Mouse (Mus musculus): Measurements from ENCODE around the gene Id2.

The Id2 gene

DNA sequence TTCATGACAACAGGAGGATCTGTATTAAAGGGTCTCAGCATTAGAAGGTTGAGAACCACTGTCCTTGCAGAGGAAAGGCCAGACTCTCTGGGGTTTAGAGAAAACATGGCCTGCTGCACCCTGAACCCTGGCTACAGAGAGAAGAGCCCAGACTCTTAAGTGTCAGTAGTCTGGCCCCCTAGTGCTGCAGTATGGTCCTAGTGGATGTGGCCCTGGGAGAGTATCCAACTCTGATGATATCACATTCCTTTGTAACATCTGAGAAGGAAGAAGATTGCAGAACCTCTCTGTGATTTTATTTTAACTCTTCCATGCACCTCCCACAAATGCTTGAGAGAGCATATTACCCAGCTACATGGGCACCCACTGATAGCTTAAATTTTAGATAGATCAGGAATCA, 7.6 kb upstream of the Id2 start:
- no peak for DNase-seq

DNA sequence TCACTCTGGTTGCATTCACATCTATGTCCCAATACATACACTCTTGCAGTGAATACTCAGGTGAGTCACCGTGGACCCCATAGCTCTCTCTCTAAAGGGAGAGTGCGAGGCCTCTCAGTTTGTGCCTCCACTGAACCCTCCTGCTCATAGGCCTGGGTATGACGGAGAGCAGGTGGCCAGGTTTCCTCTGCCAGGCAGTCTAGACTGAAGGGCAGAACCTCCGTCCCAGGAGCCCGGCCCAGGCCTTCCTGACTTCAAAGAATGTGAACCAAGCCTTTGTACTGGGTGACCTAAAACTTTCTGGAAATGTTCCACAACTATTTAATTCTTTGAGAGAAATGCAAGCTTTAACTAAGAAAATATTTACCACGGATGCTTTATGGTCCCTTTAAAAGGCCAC, 7.0 kb upstream of the Id2 start:
- no peak for DNase-seq

DNA sequence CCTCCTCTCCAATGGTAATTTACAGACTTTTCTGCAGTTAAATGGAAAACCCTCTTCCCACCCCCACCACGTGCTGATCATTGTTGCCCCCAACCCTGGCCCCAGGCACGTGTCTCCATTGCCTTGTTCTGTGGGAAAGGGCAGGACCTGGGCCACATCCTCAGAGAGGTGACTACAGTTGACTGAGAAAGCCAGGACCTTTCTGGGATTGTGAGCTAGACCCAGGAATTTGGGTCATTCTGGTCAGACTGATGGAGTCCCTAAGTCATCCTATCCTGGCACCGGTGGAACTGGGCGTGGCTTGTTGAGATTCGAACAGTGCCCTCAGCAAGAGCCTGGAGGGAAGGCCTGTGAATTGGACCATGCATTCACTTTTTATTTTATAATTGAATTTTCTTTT, 4.4 kb upstream of the Id2 start:
- DNase-seq, result peak in 1 of 2 experiments; percentile 18

DNA sequence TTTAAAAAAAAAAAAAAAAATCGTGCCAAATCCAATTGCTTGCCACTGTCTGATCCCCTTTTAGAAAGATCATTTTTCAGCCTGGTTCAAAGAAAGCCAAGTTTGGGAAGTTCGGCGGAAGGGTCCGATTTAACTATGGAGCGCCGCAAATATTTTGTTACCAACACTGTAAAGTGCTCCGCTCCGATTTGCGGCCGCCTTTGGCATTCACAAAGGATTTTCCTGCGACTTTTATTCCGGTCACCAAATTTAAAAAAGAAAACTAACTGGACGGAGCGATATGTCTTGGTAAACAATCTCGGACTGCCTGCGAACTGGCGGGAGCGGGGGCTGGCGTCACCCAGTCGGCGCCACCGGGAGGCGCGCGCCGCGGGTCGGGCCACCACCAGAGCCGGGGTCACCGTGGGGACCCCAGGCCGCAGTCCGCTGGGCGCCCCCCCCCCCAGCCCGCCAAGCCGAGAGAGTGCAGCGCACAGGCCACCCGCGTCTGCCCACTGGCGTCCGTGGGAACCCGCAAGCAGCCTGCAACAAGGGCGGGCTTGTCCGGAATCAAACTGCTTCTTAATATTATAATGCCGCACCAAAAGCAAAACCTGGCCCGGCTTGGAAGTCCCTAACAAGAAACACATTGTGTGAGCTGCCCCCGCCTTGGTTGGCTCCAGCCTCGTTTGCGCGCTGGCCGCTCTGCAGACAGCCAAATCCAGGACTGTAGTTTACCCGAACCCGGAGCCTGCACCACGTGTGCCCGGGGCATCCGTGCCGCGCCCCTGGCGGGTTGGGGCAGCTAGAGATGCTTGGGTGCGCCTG, 3.7 kb upstream of the Id2 start:
- DNase-seq, result peak; percentile 46 to 50

DNA sequence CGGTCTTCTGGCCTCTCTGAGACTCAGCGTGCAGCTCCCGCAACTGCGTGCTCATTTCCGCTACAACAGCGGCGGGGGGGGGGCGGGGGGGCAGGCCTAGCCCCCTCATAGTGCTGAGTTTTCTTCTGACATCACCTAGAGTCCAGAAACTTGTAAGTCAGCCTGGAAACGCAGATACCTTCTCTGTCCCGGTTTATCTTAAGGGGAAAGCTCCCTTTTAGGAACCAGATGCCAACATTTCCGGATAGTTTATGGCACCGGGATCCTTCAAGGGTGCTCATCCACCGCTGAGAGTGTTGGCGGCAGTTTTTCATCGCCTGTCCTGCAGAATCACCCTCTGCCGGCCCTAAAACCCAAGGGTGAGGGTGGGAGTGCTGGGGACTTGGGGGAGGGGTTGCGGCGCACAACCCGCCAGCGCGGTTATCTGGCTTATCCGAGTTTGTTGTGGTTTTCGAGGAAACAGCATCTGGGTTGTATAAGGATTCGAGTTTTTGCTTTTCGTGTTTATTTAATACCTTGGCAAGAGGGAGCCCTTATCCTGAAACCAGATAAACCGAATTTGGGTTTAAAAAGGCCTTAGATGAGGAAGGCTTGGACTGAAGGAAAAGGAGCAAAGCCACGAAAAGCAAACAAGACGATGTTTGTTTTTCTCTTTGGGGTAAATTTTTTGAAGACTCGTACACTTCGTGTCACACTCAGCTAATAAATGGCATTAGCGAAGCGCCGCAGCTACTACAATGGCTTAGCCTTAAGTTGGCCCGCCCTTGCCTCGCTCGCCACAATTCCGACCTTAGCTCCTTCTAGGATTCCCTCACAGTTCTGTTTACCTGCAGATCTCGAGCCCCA, 2.8 kb upstream of the Id2 start:
- peak; percentile 29 to 35 for DNase-seq

DNA sequence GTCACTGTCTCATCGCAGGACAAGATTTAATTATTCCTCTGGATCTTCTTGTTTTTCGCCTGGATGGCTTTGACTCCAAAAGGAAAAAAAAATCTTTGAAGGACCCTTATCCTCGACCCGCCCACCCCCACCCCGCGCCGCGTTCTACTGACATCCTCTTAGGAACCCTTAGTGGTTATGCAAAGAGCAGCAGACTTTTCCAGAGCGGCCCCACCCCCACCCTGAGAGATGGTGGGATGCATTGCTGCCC, 2.3 kb upstream of the Id2 start:
- peak; percentile 54 to 57 for DNase-seq

DNA sequence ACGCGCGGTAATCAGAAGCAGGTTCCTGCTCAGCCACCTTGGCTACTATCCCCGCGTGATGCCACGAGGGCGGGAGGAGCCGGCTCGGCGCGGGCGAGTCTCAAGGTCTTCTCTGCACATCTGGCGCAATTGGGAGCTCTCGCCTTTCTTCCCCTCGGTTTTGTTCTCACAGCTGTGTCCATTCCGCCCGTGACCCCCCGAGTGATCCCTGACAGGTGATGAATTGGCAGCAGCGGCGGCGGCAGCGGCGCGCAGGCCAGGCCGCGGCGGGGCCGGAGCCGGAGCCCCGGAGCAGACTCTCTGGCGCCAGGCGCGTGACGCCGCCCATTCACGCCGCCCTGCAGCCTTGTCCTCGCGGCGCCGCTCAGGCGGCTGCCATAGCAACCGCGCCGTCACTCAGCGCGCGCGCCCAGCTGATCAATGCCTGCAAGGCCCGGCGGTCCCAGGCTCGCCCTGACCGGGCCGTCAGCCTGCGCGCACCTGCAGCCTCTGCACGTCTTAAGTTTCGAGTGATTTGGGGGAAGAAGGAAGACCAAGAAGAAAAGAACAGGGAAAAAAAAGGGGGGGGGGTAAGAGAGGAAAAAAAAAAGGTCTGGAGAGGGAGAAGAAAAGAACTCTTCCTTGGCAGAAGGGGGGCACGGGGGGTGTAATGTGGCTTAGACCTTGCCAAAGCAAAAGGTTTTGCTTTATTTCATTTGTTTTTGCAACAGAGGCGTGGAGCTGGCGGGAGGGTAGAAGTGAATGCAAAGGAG, 1.8 kb upstream of the Id2 start:
- DNase-seq, result peak; percentile 84 to 90

DNA sequence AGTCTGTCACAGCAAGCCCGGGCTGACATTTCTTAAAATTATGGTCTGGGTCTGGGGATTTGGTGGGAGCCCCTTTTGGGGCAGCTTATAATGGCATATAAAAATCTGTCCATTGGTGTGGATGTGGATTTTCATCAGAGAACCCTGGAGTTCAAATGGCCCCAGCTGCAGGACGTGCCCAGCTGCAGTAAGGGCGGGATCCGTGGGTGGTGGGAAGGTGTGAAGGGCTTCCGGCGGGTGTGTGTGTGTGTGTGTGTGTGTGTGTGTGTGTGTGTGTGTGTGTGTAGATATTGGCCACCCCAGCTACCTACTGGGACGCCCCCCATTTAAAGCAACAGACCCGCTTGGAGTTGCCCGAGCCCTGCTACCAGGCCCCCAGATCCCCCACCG, 1.2 kb upstream of the Id2 start:
- DNase-seq, result no peak

DNA sequence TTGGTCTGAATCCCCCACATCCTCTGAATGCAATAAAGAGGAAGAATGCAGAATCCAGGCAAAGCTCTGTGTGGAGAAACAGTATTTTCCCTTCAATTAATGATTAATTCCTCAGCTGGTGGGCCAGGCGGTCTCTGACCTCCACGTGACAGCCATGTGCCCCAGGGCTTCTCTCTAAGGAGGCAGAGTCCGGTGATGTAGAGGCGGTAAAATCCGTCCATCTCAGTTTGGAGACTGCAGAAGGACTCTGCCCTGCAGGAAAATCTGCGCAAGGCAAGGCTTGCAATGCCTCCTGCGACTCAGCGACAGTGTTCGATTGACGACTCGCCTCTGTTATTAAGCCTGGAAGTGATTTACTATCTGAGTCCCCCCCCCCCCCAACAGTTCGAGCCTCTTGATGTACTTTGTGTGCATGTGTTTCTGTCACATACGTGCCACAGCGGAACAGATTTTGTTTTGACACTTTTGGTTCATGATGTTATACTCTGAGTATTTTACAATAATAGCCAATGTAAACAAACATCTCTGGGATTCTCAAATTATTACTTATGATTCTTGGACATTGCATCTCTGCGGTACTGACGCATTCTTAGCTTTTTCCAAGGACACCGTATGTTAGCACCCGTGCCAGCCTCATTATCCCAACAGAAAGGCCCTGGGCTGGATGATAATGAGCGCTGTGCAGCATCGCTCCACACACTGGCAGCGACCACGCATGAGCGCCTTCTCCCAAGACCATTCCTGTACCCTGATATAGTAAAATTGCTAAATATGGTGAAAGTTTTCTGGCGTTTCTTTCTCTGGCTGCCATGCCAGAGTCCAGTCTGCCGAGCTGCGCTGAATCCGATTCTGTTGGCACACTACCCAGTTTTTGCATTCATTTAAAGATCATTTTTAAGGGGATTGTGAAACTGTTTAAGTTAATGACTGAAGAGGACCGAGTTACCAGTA, 545 bp upstream of the Id2 start:
- peak; percentile 32 to 50 for DNase-seq

DNA sequence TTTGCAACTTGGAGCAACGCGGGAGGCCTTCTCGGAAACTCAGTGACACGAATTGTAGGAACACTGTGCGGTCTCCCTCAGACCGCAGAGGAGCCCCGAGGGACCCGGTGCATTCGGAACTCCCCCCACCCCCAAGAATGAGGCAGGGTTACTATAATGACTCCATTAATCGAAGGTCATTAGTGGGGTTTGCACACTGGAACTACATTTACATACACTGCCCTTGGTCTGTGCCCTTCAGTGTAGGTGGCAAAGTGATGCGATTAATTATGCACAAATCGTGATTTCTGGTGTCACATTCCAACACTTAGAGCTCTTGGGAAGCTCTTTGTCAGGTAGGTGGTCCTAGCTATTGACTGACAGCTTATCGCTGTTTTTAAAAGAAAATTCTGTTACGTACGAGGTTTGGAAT, 294 bp downstream of the Id2 start:
- DNase-seq, result no peak

DNA sequence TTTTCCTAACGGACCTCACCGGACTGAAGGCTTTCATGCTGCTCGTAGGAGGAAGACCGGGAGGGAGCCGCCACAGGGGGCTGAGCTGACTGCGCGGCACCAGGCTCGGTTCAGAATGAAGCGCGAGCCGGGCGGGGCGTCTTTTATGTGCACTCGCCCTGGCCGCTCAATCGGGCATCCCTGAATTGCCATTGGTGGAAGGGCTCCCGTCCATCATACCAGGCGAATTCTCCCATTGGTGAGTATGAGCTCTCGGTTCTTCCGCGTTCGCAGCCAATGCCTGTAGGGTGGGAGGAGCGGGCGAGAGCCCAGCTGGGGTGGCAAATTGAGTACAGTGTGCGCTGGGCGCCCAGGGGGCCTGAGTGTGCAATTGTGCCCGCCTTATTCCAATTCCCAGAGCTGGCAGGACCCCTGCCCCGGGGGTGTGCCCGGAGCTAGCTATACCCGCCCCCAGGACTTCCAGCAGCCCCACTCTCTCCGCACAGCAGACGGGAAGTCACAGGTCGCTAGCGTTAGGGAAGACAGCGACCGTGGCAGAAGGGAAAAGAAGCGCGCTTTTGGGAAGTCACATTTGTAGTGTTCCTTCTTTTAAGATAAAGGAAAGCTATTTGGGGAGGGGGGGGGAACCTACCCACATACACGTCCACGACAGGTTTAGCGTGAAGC, 833 bp downstream of the Id2 start:
- DNase-seq, result peak; percentile 97

DNA sequence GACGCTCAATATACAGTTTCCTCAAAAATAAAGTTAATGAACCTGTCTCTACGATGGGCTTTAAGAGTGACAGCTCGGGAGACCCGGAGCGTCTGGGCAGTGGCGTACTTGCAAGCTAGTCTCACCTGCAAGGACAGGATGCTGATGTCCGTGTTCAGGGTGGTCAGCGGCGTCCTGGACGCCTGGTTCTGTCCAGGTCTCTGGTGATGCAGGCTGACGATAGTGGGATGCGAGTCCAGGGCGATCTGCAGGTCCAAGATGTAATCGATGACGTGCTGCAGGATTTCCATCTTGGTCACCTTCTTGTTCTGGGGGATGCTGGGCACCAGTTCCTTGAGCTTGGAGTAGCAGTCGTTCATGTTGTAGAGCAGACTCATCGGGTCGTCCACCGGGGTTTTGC, 1.4 kb downstream of the Id2 start:
- no peak for DNase-seq

DNA sequence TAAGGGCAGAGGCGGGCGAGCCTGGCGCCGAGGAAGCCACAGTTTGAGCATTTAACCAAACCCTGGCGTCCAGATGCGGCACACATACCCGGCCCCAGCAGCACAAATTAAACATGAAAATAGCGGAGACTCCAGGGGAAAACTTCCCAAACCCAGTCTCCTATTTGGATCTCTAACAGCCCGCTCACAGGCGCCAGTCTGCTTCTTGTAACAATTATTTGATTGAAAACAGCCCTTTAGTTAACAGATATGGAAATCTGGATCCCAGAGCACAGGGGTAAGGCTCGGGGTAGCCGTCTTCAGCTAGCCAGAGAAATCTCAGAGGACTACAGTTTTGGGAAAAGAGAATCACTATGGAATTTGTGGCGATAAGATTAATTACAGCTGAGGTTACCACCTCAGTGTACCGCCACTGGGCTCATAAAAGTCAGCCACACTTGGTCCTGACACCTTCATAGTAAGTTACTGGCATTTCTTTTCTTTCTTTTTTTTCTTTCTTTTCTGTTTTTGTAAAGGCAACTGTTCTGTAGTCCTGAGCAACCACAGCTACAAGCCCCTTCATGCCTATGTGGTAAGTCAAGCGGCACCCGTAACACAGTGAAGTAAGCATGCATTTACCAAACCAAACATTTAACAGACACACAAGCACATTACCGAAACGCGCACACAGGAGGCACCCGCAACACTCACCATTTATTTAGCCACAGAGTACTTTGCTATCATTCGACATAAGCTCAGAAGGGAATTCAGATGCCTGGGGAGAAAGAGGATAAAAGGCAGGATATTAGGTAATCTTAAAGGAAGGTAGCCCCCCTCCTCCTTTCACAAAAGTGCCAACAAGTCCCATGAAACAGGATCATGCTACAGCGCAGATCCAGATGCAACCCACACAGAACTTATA, 2.1 kb downstream of the Id2 start:
- peak; percentile 22 to 44 for DNase-seq

DNA sequence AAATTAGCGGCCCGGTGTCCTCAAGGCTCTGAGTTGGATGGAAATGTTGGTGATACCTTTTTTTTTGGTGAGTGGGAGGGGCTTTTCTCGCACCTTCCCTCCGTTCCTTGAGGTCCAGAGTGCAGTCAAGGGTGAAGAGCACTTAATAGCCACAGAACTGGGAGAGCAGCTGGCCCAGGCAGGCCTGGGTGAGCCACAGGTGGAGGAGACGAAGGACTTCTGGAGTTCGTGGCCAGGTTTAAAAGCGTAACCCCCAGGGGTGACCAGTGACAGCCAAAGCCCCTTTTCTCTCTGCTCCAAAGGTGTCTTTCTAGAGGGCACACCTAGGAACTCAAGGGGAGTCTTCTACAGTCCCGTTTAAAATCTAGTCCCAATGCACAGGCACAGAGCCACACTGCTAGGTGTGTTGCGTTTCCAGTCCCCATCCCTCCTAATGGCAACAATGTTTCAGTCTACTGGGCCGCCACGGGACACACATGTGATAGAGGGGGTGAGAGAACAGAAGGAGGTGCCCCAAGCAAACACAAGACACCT, 3.6 kb downstream of the Id2 start:
- DNase-seq, result peak; percentile 26 to 35

DNA sequence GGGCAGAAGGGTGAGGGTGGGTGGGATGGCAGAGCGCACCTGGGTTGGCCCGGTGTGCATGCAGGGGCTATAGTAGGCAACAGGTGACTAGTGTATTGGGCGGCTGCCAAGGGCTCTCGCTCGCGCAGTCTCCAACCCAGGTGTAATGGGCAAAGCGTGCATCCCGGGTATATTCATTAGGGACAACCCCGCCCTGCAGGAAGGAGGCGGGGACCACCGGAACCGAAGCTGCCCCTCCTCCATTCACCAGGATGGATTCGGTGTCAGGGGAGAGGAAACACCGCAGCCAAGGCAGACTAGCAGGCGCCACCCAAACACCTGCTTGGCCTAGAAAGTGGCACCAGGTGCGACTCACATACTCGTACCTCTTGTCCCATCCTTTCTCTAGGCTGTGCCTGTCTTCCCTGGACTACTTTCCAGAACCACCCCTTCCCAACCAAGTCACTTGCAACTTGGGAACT, 4.2 kb downstream of the Id2 start:
- peak; percentile 71 to 74 for DNase-seq

DNA sequence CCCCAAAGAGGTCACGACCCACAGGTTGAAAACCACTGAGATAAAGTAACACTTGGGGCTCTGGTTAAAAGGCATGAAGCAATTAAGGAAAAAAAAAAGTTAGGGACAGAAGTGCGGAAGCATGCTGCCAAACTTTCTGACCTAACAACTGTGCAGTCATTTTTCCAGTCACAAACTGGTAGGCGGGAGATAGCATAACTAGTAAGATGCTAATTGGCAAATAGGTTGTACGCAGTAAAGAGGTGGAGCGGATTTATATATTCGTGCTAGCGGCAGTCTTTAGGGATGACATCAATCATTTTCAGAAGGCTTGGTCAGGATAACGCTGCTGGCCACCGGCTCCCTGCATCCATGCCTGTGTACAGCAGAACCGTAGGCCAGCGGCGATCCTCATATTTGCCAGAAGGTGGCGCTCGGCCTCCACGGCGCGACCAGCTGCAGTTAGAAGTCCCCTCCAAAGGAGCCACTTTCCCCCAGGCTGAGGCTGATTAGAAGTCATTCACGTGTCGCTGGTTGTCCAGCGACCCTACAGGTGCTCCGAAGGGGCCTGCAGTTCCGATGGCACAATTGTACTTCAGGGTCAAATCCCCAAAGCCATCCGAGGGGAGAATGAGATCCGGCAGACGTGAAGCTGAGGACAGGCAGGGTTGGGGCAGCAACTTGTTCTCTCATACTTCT, 4.8 kb downstream of the Id2 start:
- DNase-seq, result peak; percentile 94 to 95

DNA sequence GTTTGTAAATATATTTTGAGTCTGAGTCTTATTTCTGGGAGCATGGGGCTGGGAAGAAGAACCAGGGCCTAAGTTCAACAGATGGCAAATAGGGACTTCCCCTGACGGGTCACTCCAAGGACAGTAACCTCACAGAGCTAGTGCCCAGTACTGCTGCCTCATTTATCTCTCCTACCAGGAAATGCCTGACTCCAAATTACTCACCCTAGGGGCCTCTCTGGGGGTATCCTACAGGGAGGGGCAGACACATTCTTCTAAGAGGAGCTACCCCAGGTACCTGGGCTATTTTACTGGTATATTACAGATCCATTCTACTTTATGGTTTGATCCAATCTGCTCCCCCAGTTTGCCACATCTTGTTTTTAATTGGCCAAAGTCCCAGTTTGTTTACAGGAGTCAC, 7.5 kb downstream of the Id2 start:
- DNase-seq, result no peak

DNA sequence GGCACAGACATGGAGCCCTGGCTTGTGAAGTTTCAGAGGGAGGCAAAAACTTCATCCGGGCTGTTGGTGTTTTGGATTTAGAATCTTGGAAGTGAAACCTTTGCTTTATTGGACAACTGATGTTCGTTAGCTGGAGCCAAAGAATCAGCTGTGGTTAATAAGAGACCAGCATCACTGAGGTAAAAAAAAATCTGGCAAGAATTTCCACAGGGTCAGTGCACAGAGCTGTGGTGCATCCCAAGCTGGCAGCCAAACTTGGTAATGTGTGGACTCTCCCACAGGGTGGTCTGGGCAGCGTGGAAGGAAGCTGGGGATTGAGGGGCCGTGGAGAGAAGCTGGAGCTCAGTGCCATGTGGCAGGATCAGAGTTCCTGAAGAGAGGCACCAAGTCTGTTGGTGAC, 10.0 kb downstream of the Id2 start:
- no peak for DNase-seq

DNA sequence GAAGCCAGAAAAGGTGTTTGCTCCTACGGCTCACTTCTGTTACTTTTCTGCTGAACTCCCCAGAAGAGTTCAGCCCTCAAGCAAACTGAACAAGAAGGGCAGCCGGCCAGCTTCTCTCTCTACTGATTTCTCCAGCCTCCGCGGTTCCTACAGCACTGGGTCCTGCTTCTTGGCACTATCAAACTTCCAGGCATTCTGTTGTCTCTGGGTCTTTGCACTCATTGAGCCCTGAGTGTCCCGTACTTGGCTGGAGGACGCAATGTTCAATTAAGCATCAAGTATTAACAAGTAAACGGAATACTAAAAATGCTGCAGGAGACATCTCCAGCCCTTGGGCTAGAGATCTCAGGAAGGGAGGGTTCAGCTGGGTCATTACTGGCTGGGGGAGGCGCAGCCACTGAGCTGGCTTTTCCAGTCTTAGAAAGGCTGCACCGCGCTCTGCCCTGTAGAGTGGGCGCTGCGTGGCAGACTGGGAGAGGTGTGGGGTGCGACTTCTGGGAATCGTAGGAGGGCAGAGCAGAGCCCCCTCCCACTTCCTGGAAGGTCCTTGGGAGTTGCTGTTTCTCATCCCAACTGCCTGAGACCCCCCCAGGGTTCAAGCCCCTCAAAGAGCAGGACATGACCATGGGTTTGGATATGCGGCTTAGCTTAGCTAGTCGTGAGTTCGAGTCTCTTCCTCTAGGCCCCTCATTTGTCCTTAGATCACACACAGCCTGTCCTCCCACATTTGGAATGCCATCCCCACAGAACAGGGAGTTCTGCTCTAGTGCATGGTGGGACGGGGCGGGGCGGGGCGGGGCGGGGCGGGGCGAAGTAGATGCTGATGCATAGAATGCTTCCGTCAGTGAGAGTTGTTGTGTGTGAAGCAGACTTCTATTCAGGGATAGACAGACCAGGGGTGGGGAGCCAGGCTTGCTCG, 13.4 kb downstream of the Id2 start:
- DNase-seq, result no peak

Data from cerebellum, postnatal 14 days (tissue).